Mouse (Mus musculus) c-Kit-positive CD71-negative TER-119-negative erythroid progenitor cells, embryonic 14.5 days (primary cell): ENCODE results near the gene Uba7.

Experiments
- DNase-seq: peaks from one replicate; pipeline ENCODE4 v3.0.0-alpha.2; 2013; ENCODE audit warnings: low read depth

The Uba7 gene

DNA sequence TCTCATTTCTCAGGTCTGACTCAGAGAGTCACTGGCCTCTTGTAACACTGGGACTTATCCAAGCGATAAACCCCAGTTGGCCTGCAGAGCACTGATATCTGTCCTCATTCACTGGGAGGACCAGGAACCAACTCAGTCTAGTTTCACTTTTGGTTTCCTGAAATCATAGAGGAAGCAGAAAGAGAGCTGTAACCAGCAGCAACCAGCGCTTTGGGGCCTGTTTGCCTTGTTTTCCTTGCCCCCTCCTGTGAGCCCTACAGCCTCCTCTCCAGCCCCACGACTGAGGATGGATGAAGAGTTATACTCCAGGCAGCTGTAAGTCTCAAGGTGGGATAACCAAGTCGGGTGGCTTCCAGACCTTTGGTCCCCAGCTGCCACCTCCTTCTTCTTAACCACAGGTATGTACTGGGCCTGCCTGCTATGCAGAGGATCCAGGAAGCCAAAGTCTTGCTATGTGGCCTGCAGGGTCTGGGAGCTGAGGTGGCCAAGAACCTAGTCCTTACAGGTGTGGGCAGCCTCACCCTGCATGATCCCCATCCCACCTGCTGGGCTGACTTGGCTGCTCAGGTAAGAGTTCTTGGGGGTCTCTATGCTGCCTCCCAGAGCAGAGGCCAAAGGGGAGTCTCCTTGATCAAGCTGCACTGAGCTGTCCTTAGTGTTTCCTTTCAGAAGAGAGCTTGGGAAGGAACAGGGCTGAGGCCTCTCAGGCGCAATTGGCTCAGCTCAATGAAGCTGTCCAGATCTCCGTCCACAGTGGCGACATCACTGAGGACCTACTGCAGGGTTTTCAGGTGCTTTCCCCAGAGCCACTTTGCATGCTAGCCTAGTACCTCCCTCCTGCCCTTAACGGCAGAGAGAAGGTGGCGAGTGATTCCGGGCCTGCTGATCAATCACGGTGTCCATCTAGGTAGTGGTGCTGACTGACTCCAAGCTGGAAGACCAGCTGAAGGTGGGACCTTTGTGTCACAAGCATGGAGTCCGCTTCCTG, at the start of gene Uba7:
Uba7 (plus strand) TSS at position 107 of the 988 bp plus-strand sequence.
- DNase-seq, result peak; percentile 78

DNA sequence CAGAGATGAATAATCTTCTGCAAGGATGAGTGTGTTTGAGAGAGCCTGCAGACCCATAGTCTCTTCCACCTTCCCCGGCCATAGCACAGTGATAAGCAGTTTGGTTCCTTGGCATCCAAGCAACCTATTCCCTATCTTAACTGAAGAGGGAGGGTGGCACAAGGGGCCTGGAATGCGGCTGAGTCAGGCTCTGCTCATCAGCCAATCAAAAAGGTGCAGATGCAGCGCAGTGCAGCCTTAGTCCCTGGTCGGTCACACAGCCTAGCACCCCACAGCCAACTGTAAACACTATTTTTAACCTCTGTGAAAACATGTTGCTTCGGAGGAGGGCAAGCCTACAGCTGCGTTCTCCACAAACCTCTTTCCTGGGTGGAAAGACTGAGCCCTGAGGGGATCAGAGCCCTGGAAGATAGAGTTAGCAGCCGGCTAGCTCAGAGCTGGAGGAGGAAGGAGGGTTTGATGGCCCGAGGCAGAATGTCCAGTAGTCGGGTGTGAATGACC, 48.3 kb upstream of the Uba7 start:
- DNase-seq, result no peak

DNA sequence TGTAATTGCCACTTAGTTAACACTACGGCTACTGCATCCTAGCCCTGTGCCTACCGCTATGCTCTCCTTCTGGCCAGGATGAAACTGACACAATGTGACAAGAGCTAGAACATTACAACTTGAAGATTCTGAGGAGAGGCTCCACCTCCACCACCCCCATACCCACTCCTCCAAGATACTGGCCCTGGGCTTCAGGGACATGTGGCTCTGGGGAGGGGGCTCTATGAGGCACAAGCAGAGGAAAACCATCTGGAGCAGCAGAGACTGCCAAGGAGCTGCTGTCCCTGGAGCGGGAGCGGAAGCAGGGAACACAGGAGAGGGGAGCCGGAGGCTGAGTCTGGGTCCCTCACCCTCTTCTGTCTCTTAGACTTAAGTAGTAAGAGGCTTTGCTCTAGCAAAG, 47.6 kb upstream of the Uba7 start:
- no peak for DNase-seq

DNA sequence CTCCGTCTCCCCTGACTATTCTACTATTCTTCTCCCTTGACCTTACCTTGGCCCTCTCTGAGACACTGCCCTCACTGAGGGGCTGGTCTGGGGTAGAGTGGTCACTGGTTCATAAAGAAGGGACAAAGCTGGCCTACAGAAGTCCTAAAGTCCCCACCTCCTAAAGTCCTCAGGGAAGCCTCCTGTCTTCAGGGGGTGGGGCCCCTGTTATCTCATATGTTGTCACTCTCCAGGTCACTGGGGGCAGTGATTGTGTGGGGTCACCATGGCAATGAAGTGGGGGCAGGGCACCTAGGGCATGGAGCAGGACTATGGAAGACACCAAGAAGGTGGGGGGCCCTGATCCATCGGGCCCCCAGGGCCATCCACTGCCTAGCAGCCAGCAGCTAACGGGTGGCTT, 47.1 kb upstream of the Uba7 start, which contains the start of gene Actl11:
Actl11 (plus strand) TSS at position 301 of the 400 bp plus-strand sequence.
- DNase-seq, result no peak

DNA sequence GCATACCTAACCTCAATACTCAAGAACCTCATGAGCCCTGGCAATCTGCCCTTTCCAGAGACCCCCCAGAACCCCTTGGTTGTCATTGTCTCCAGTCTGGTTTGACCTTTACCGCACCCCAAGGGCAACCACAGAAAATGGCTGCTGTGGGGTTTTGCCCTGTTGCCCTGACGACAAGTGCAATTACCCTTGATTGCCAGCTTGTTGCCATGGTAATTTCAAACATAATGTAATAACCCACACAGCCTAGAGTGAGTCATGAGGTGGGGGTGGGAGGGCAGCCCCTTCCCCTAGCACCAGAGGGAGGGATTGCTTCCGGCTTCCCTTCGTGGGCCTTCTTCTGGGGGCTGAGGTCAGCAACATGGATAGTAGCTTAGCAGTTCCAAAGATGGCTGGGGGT, 43.1 kb upstream of the Uba7 start:
- DNase-seq, result no peak

DNA sequence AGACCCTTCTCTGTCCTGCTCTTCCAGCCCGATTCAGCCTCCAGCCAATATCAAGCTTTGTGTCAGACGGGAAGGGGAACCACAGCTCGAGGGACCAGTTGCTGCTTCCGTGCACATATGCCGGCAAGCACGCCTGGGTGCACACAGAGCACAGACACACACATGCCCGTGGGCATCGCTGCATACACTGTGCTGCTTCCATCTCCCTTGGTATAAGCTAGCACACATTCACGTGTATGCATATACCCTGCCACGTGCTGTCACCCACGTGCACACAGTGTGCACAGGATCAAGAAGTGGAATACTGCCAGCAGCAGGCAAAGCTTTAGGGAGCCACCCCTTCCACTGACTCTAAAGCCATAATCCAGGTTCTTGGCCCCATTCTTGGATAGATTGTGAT, 41.2 kb upstream of the Uba7 start:
- DNase-seq, result no peak

DNA sequence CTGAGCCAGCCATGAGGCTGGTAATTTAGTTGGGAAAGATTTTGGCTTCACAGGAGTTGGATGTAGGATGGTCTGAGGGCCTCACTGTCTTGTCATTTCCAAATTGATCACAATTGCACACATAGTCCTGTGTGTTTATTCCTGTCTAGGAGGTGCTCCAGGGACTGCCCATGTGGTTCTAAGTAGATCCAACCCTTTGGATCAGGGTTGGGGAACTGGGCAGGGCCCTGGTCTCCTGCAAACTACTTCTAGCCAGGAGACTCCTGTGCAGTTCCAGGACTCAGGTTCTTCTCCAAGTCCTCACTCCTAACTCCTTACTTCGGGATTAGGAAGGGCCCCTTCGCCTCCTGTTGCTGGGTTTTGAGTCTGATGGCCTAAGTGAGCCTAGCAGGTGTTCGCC, 39.9 kb upstream of the Uba7 start, which contains the start of gene Camkv:
Camkv (plus strand) TSS at position 301 of the 400 bp plus-strand sequence.
- DNase-seq, result no peak

DNA sequence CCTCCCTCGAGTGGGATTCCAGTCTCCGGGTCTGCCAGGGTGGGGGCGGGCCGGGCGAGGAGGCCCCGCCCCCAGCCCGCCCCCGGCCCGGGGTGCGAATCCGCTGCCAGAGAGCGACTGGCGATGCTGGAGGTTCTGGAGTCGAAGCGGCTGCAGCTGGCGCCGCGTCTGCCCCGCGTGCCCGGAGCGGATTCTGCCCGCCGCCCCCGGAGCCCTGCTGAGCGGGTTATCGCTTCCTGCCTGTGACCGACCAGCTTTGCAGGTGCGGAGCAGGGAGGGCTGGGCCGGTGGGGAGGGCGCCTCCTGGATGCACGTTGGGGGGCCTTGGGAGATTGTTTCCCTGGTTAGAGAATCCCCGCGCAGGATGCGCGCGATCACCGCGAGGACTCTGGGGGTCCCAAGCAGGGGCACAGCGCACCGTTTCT, 39.5 kb upstream of the Uba7 start:
- DNase-seq, result no peak

DNA sequence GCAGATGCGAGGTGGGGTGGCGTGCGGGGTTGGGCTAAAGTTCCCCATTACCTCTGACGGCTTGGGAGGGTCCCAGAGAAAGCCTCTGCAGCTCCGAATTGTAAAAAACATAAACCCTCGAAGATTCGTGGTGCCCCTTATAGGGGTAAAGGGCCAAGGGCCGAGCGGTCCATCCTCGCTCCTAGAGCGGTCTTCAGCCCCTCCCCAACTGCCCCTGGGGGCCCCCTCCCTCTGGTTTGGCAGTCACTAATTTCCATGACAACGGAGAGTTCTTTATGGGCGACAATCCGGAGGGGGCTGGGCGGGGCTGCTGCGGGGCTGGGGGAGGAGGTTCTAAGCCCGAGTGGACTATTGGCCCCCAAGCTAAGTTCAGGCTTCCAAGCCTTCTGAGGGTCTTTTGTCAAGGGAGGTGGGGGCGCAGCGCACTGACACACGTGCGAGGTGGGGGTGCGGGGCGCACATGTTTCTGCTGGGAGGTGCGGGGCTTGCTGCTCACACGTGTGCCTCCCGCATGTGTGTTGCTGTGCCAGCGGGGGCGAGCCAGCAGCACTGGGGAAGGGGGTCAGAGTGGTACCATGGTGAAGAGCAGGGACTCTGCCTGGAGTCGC, 39.0 kb upstream of the Uba7 start:
- no peak for DNase-seq

DNA sequence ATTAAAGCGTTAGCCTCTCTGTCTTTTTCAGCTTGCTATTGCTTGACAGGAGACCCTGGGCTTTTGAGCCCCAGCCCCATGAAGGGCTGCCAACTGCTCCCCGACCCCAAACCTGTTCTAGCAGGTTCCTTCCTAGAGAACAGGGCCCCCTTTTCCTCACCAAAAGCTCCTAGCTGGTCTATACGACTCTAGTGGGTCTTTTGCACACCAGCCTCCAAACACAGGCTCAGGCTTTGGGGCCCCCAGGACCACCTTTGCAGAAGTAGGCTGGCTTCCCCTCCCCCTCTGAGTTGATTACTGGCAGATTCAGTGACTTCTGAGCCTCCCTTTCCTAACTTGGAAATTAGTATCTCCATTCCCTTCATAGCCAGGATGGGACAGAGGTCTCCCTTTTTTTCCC, 38.5 kb upstream of the Uba7 start:
- no peak for DNase-seq

DNA sequence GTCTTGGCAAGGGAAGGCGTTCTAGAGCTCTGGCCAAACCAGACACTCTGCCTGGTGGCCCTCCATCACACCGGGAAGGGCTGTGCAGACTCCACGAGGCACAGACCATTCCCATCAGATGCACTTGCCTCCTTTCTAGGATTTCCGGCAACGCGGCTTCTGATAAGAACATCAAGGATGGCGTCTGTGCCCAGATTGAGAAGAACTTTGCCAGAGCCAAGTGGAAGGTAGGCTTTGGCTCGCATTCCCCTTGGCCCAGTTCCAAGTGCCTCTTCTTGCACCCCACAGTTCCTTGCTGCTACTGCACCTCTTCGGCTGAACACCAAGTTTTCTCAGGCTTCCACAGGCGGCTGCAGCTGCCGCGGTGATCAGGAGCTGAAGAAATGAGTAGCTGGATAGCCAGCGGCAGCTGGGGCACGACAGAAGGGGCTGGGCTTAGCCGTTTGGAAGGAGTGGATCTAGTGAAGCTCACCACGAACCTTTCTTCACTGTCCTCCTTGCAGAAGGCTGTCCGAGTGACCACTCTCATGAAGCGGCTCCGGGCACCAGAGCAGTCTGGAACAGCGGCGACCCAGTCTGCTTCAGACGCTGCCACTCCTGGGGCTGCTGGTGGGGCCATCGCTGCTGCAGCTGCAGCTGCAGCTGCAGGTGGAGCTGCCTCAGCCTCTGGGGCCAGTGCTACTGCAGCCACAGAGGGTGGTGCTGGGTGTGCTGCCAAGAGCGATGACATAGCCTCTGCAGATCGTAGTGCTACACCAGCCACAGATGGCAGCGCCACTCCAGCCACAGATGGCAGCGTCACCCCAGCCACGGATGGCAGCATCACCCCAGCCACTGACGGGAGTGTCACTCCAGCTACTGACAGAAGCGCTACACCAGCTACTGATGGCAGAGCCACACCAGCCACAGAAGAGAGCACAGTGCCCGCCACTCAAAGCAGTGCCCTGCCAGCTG, 27.8 kb upstream of the Uba7 start:
- no peak for DNase-seq

DNA sequence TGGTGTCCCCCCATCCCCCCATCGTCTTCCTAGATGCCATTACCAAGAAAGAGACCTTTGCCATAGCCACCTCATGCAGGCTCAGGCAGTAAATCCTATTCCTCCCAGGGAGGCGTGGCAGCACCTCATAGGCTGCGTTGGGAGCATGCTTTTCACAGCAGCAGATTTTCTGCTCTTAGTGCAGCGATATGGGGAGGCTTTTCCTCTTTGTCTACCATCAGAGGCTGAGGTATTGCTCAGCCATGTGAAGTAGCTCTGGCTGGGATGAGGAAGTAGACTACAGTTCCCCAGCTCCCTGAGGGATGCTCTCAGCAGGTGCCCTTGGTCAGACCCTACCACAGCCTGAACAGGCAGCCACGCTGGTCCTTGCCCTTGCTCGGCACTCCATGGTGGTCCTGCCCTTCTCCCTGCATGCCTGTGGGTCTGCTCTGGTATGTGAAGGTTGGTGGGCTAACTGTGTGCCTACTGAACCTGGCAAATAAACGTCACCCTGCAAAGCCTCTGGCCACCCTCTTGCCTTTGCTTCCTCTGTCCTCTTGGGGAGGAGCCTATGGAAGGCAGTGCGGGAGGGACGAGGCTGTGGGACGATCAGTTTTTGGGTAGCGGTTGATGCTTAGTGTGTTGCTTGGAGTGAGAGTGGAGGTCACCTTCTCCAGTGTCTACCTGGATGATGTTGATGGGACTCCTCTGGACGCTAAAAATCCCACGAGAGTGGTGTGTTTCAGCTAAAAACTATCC, 26.0 kb upstream of the Uba7 start:
- DNase-seq, result no peak

DNA sequence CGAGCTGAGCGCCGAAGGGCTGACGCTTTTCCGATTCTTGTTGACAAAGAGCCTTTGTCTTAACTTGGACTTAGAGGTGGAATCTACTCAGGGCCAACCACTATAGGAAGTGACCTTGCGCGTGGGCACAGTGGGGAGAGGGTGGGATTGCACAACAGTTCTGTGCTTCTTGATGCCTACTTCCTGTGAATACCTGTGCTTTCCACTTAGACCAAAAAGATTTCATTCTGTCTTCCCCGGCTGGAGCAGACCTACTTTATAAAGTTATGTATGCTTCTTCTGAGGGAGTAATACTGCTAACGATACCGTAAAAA, 25.4 kb upstream of the Uba7 start, which contains the start of gene Traip:
Traip (plus strand) TSS at position 215 of the 314 bp plus-strand sequence.
- DNase-seq, result no peak

DNA sequence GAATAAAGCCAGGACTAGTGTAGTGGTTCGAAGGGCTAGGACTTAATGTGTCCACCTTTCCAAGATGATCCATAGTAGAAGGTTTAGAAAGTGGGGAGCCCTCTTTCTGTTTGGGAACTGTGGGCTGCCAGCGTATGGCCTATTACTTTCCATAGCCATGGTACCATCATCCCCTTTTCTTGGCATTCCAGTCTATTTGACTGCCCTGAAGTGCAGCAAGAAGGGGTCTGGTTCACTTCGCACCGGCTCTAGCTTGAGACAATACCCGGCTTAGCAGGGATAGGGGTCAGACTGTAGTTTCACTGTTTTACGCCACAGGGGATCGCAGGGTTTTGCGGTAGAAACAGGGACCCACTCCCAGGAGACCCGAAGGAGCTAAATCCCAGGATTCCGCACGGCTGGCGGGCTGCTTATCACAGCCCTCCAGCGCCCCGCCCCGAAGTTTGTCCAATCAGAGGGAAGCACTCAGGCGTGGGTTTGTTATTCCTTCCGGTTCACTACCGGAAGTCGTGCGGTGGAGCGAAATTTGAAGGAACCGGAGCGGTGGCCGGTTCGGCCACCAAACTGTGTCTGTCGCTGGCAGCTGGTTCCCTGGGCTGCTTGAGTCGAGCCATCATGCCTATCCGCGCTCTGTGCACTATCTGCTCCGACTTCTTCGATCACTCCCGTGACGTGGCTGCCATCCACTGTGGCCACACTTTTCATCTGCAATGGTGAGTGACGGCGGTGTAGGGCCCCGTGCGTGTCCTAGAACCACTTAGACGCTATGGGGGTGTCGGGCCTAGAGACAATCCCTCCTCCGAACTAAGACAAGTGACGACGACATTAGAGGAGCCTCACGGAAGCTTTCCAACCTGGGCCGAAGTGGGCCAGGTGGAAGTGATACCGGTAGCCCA, 24.6 kb upstream of the Uba7 start:
- peak; percentile 78 for DNase-seq

DNA sequence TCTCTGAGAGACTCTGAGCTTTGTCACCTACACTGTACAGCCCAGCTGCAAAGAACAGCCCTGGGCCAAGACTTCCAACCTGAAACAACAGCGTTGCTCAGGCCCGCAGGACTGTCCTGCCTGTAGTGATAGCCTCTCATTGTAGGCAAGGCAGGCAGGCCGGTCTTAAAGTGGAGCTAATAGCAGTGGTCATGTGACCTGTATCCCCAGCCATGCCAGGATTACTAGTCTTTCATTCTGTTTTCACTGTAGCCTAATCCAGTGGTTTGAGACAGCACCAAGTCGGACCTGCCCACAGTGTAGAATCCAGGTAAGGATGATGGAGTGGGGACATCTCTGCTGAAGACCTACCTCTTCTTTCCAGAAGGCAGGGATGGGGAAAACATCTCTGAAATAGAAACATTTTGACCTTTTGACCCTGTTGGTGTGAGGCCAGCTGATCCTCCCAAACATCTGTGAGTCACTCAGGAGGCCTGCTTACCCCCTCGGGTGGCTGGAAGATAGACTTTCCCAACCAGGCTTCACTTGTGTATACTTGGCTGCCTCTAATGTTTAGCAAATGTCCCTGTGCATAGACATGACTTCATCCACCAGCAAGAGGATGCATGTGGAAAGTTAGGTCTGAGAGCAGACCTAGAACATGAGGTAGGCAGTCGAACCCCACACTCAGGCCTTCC, 19.6 kb upstream of the Uba7 start:
- no peak for DNase-seq

DNA sequence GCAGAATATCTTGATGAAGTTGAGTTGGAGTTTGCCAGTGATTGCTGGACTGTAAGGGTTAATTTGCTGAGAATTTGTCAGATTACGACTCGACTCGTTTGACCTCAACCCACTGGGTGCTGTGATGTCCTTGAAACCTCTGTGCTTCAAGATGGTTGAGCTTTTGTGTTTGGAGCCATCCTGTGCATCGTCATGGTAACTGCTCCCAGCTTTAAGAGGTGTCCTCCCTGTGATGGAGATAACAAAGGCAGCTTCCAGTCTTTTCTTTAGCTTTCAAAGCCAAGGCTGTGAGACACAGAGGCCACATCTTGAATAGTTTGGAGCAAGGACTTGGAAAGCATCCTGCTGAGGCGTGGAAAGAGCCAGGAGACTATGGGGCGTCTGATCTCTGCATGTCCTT, 18.2 kb upstream of the Uba7 start:
- no peak for DNase-seq

DNA sequence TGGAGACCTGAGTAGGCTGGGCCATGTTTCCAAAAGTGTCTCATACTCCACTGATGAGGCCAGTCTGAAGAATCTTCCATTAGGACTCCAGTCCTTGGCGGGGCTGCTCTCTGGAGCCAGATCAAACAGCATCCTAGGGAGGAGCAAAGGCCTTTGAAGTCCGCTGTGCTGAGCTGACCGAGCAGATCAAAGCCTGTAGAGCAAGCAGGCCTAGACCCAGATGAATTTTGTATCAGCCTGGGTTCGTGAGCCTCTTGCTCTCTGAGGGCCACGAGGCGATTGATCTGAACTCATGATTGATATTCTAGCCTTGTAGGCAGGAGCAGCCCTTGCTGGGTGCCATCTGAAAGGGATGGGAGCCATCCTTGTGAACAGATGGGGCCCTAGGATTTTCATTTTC, 15.4 kb upstream of the Uba7 start:
- no peak for DNase-seq

DNA sequence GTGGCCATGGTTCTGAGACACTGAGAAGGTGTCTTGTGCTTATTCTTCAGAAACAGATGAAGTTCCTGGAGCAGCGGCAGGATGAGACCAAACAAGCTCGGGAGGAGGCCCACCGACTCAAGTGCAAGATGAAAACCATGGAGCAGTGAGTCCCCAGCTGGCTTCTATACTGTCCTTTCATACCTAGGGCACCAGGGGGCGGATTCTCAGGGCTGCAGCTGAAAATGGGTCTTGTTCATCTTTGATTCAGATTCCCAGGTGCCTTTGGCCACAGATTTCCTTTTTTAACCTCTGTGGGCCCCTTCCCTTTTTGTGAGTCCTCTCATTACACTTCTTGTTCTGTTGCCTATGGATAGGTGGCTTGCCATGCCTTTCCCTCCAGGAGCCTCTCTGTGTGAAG, 14.4 kb upstream of the Uba7 start:
- no peak for DNase-seq

DNA sequence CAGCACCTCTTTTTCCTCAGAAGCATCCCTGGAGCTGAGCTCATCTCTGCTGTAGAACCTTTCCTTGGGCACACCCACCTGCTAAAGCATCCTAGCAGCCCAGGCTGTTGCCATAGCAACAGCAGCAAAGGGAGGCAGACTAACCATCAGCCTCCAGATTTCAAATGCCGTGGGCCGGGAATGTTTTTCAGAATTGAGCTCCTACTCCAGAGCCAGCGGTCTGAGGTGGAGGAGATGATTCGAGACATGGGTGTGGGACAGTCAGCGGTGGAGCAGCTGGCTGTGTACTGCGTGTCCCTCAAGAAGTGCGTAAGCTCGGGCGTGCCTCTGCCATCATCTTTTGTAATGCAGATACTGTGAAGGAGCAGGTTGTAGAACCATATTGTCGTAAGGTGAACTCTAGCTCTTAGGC, 13.9 kb upstream of the Uba7 start:
- no peak for DNase-seq

DNA sequence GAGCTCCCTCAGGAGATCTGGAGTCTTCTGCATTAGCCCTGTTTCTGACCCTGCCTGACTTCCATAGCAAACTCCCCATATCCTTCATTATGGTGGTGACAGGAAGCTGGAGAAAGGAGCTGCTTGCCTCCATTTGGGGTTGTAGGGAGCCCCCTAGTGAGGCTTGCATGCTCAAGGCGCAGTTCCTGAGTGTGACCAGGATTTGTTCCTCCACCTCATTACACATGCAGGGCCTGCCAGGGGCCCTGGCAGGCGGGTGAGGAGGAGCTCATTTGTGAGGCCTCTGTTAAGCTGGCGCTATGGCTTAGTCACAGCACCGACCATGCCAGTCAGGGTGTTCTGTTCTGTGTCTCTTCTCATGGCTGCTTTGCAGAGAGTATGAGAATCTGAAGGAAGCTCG, 13.4 kb upstream of the Uba7 start:
- no peak for DNase-seq
